Mouse (Mus musculus) limb, embryonic 15.5 days (tissue): ENCODE measurements at regions not wholly inside any gene's neighbourhood (a gene's known extent, or its start where the extent isn't known, plus 50 kb on each side); places are given as distances from the start of the nearest gene placed in this dataset.

Experiments used
- ATAC-seq: fragments of 200-750 bp; cut with Nextera tagmentation; 2 replicates; pipeline ENCODE4 v1.8.0; 2017; ENCODE audit warnings: low read depth, moderate TSS enrichment; ENCODE audit not compliant: insufficient number of reproducible peaks, low FRiP score, low TSS enrichment
- H3K27ac ChIP-seq: fragments of 300-500 bp; sonication (generic); 2 replicates; pipeline ENCODE4 v1.5.1; 2015; ENCODE audit warnings: moderate library complexity, mild to moderate bottlenecking, inconsistent platforms
- H3K27me3 ChIP-seq: fragments of 300-500 bp; sonication (generic); 2 replicates; pipeline ENCODE4 v1.6.1; 2015; ENCODE audit warnings: inconsistent platforms
- H3K36me3 ChIP-seq: fragments of 300-500 bp; sonication (generic); 2 replicates; pipeline ENCODE4 v1.6.1; 2015; ENCODE audit warnings: inconsistent platforms
- H3K4me1 ChIP-seq: fragments of 300-500 bp; sonication (generic); 2 replicates; pipeline ENCODE4 v1.6.1; 2015; ENCODE audit warnings: inconsistent platforms
- H3K4me2 ChIP-seq: fragments of 300-500 bp; sonication (generic); 2 replicates; pipeline ENCODE4 v1.6.1; 2015; ENCODE audit warnings: mild to moderate bottlenecking, inconsistent platforms
- H3K4me3 ChIP-seq: fragments of 300-500 bp; sonication (generic); 2 replicates; pipeline ENCODE4 v1.5.1; 2015; ENCODE audit warnings: mild to moderate bottlenecking, inconsistent platforms
- H3K9ac ChIP-seq: fragments of 300-500 bp; sonication (generic); 2 replicates; pipeline ENCODE4 v1.6.1; 2015; ENCODE audit warnings: inconsistent platforms
- H3K9me3 ChIP-seq: fragments of 300-500 bp; sonication (generic); 2 replicates; pipeline ENCODE4 v1.6.1; 2016; ENCODE audit warnings: inconsistent platforms
- WGBS: fragments of 180-500 bp; shearing (Covaris S2); methylation state at CpG from one replicate; pipeline ENCODE4 v1.1.7; 2015; 5-methylcytosine and 5-hydroxymethylcytosine counted together

GRCm38 (mm10) chr13:103512476-103512875 lies 178.2 kb upstream of the Mast4 start:
- H3K4me2 ChIP-seq, result no peak overlapping the region
- H3K9ac ChIP-seq, result no peak overlapping the region
- no peaks in the 10 kb centered on the region for H3K9me3 ChIP-seq
- H3K27me3 ChIP-seq, result no peaks in the 10 kb centered on the region
- H3K4me3 ChIP-seq, result no peak overlapping the region
- no peaks in the 10 kb centered on the region for H3K36me3 ChIP-seq
- no peaks in the 10 kb centered on the region for H3K4me1 ChIP-seq
- 70% methylated on average over 7 of the region's 7 CpGs for WGBS
- H3K27ac ChIP-seq, result no peak overlapping the region
- no peak for ATAC-seq

- ATAC-seq, result no peak
- H3K36me3 ChIP-seq, result no peaks in the 10 kb centered on the region
- H3K27ac ChIP-seq, result no peak overlapping the region
- no peak overlapping the region for H3K4me3 ChIP-seq
- no peaks in the 10 kb centered on the region for H3K27me3 ChIP-seq
- H3K9me3 ChIP-seq, result no peaks in the 10 kb centered on the region
- no peaks in the 10 kb centered on the region for H3K4me1 ChIP-seq
- WGBS, result 82% methylated on average over 7 of the region's 7 CpGs
- H3K4me2 ChIP-seq, result no peak overlapping the region
- no peak overlapping the region for H3K9ac ChIP-seq
These were observed 170.7 kb upstream of the Mast4 start for GRCm38 (mm10) chr13:103504987-103505386.

- Histone ChIP-seq H3K4me3 (no peak overlapping the region), H3K27me3 (no peaks in the 10 kb centered on the region), H3K9me3 (no peaks in the 10 kb centered on the region), H3K4me1 (no peaks in the 10 kb centered on the region), H3K9ac (no peak overlapping the region), H3K36me3 (no peaks in the 10 kb centered on the region), H3K27ac (no peak overlapping the region), H3K4me2 (no peak overlapping the region)
- WGBS, result 76% methylated on average over 8 of the region's 8 CpGs
- ATAC-seq, result no peak
These were observed 165.1 kb upstream of the Mast4 start for GRCm38 (mm10) chr13:103499376-103499775.

- 67% methylated on average over 9 of the region's 9 CpGs for WGBS
- Histone ChIP-seq H3K9ac (no peak overlapping the region), H3K4me2 (no peak overlapping the region), H3K9me3 (no peaks in the 10 kb centered on the region), H3K27me3 (no peaks in the 10 kb centered on the region), H3K36me3 (no peaks in the 10 kb centered on the region), H3K4me1 (0 out of 2 replicates have a peak, but pooled peaks cover 5% of the 10 kb centered on the region), H3K27ac (no peak overlapping the region), H3K4me3 (no peak overlapping the region)
- no peak for ATAC-seq
These were observed 160.1 kb upstream of the Mast4 start for GRCm38 (mm10) chr13:103494371-103494770.

- no peak overlapping the region for H3K9ac ChIP-seq
- H3K27me3 ChIP-seq, result no peaks in the 10 kb centered on the region
- no peak overlapping the region for H3K4me3 ChIP-seq
- 64% methylated on average over 7 of the region's 7 CpGs for WGBS
- H3K4me2 ChIP-seq, result no peak overlapping the region
- no peaks in the 10 kb centered on the region for H3K9me3 ChIP-seq
- no peak for ATAC-seq
- no peaks in the 10 kb centered on the region for H3K36me3 ChIP-seq
- H3K4me1 ChIP-seq, result 0 out of 2 replicates have a peak, but pooled peaks cover 5% of the 10 kb centered on the region
- H3K27ac ChIP-seq, result no peak overlapping the region
These were observed 159.3 kb upstream of the Mast4 start for GRCm38 (mm10) chr13:103493567-103493966.

GRCm38 (mm10) chr13:103490049-103490448 lies 155.8 kb upstream of the Mast4 start:
- no peaks in the 10 kb centered on the region for H3K36me3 ChIP-seq
- 49% methylated on average over 6 of the region's 6 CpGs for WGBS
- ATAC-seq, result no peak
- no peaks in the 10 kb centered on the region for H3K9me3 ChIP-seq
- H3K4me2 ChIP-seq, result no peak overlapping the region
- H3K27ac ChIP-seq, result no peak overlapping the region
- no peak overlapping the region for H3K9ac ChIP-seq
- 0 out of 2 replicates have a peak, but pooled peaks cover 5% of the 10 kb centered on the region for H3K4me1 ChIP-seq
- no peak overlapping the region for H3K4me3 ChIP-seq
- no peaks in the 10 kb centered on the region for H3K27me3 ChIP-seq

GRCm38 (mm10) chr13:103484092-103484491 lies 149.8 kb upstream of the Mast4 start:
- H3K4me2 ChIP-seq, result no peak overlapping the region
- H3K4me1 ChIP-seq, result no peaks in the 10 kb centered on the region
- no peak for ATAC-seq
- no peaks in the 10 kb centered on the region for H3K36me3 ChIP-seq
- H3K27me3 ChIP-seq, result no peaks in the 10 kb centered on the region
- WGBS, result 65% methylated on average over 5 of the region's 5 CpGs
- H3K9me3 ChIP-seq, result no peaks in the 10 kb centered on the region
- H3K4me3 ChIP-seq, result no peak overlapping the region
- H3K27ac ChIP-seq, result no peak overlapping the region
- H3K9ac ChIP-seq, result no peak overlapping the region

GRCm38 (mm10) chr13:103483392-103483791 lies 149.1 kb upstream of the Mast4 start:
- WGBS, result 59% methylated on average over 7 of the region's 7 CpGs
- Histone ChIP-seq H3K4me2 (no peak overlapping the region), H3K27me3 (no peaks in the 10 kb centered on the region), H3K4me1 (no peaks in the 10 kb centered on the region), H3K27ac (no peak overlapping the region), H3K36me3 (no peaks in the 10 kb centered on the region), H3K9me3 (no peaks in the 10 kb centered on the region), H3K4me3 (no peak overlapping the region), H3K9ac (no peak overlapping the region)
- no peak for ATAC-seq

GRCm38 (mm10) chr13:103476328-103476727 lies 142.0 kb upstream of the Mast4 start:
- H3K4me3 ChIP-seq, result no peak overlapping the region
- H3K9me3 ChIP-seq, result no peaks in the 10 kb centered on the region
- no peak overlapping the region for H3K4me2 ChIP-seq
- WGBS, result 84% methylated on average over 6 of the region's 6 CpGs
- H3K27ac ChIP-seq, result no peak overlapping the region
- ATAC-seq, result no peak
- no peak overlapping the region for H3K9ac ChIP-seq
- no peaks in the 10 kb centered on the region for H3K27me3 ChIP-seq
- no peaks in the 10 kb centered on the region for H3K4me1 ChIP-seq
- no peaks in the 10 kb centered on the region for H3K36me3 ChIP-seq

- H3K9ac ChIP-seq, result no peak overlapping the region
- no peaks in the 10 kb centered on the region for H3K36me3 ChIP-seq
- H3K4me3 ChIP-seq, result no peak overlapping the region
- H3K9me3 ChIP-seq, result no peaks in the 10 kb centered on the region
- H3K27ac ChIP-seq, result no peak overlapping the region
- no peaks in the 10 kb centered on the region for H3K4me1 ChIP-seq
- WGBS, result 56% methylated on average over 6 of the region's 6 CpGs
- no peak for ATAC-seq
- H3K27me3 ChIP-seq, result no peaks in the 10 kb centered on the region
- no peak overlapping the region for H3K4me2 ChIP-seq
These were observed 137.9 kb upstream of the Mast4 start for GRCm38 (mm10) chr13:103472216-103472615.

- Histone ChIP-seq H3K36me3 (no peaks in the 10 kb centered on the region), H3K4me1 (no peaks in the 10 kb centered on the region), H3K9ac (no peak overlapping the region), H3K4me2 (no peak overlapping the region), H3K27me3 (no peaks in the 10 kb centered on the region), H3K9me3 (no peaks in the 10 kb centered on the region), H3K27ac (no peak overlapping the region), H3K4me3 (no peak overlapping the region)
- ATAC-seq, result no peak
- 35% methylated on average over 6 of the region's 6 CpGs for WGBS
These were observed 135.8 kb upstream of the Mast4 start for GRCm38 (mm10) chr13:103470141-103470540.

GRCm38 (mm10) chr13:103460499-103460898 lies 126.2 kb upstream of the Mast4 start:
- H3K27ac ChIP-seq, result no peak overlapping the region
- no peaks in the 10 kb centered on the region for H3K36me3 ChIP-seq
- H3K9me3 ChIP-seq, result no peaks in the 10 kb centered on the region
- H3K27me3 ChIP-seq, result no peaks in the 10 kb centered on the region
- no peak overlapping the region for H3K4me3 ChIP-seq
- no peaks in the 10 kb centered on the region for H3K4me1 ChIP-seq
- 68% methylated on average over 4 of the region's 4 CpGs for WGBS
- ATAC-seq, result no peak
- no peak overlapping the region for H3K4me2 ChIP-seq
- H3K9ac ChIP-seq, result no peak overlapping the region

GRCm38 (mm10) chr13:103459486-103460147 lies 125.3 kb upstream of the Mast4 start:
- Histone ChIP-seq H3K9me3 (no peaks in the 10 kb centered on the region), H3K27me3 (no peaks in the 10 kb centered on the region), H3K4me2 (no peak overlapping the region), H3K4me3 (no peak overlapping the region), H3K4me1 (no peaks in the 10 kb centered on the region), H3K36me3 (no peaks in the 10 kb centered on the region), H3K9ac (no peak overlapping the region), H3K27ac (no peak overlapping the region)
- WGBS, result 73% methylated on average over 13 of the region's 13 CpGs
- no peak for ATAC-seq
